Mouse (Mus musculus): ENCODE measurements at regions not wholly inside any gene's neighbourhood (a gene's known extent, or its start where the extent isn't known, plus 50 kb on each side); places are given as distances from the start of the nearest gene placed in this dataset.

GRCm38 (mm10) chr1:194041393-194042352, 576.3 kb upstream of the Plxna2 start:
- Histone ChIP-seq H3K27me3 (ENCODE audit: control insufficient read depth, insufficient read depth, low read length) (no peaks in the 10 kb centered on the region), H3K4me2 (ENCODE audit: low read depth, severe bottlenecking) (no peak overlapping the region), H3K27ac (replicated peaks; ENCODE audit: low read depth, low read length) (no peak overlapping the region), H3K9me3 (ENCODE audit: control insufficient read depth, low read length) (no peaks in the 10 kb centered on the region), H3K36me3 (ENCODE audit: control insufficient read depth, insufficient read depth, low read length) (no peaks in the 10 kb centered on the region), H3K4me1 (ENCODE audit: control insufficient read depth, insufficient read depth, low read length) (no peaks in the 10 kb centered on the region), H3K9ac (ENCODE audit: low read length) (no peak overlapping the region), H3K4me3 (ENCODE audit: low read depth, low read length) (no peak overlapping the region)
- 56% methylated on average over 8 of the region's 8 CpGs for WGBS
- ATAC-seq (ENCODE audit: insufficient number of reproducible peaks, low FRiP score, low TSS enrichment, low read depth) (no peak), DNase-seq (ENCODE audit: low spot score) (no peak)

GRCm38 (mm10) chr1:194038711-194039110, 579.3 kb upstream of the Plxna2 start:
- DNase-seq (ENCODE audit: low spot score) (no peak), ATAC-seq (ENCODE audit: insufficient number of reproducible peaks, low FRiP score, low TSS enrichment, low read depth) (no peak)
- no peak overlapping the region for H3K27ac ChIP-seq (replicated peaks; ENCODE audit: low read depth, low read length)
- no peak overlapping the region for H3K4me2 ChIP-seq (ENCODE audit: low read depth, severe bottlenecking)
- no peaks in the 10 kb centered on the region for H3K9me3 ChIP-seq (ENCODE audit: control insufficient read depth, low read length)
- H3K4me3 ChIP-seq (ENCODE audit: low read depth, low read length) = no peak overlapping the region
- H3K4me1 ChIP-seq (ENCODE audit: control insufficient read depth, insufficient read depth, low read length) = no peaks in the 10 kb centered on the region
- no peak overlapping the region for H3K9ac ChIP-seq (ENCODE audit: low read length)
- no peaks in the 10 kb centered on the region for H3K27me3 ChIP-seq (ENCODE audit: control insufficient read depth, insufficient read depth, low read length)
- no peaks in the 10 kb centered on the region for H3K36me3 ChIP-seq (ENCODE audit: control insufficient read depth, insufficient read depth, low read length)

DNA sequence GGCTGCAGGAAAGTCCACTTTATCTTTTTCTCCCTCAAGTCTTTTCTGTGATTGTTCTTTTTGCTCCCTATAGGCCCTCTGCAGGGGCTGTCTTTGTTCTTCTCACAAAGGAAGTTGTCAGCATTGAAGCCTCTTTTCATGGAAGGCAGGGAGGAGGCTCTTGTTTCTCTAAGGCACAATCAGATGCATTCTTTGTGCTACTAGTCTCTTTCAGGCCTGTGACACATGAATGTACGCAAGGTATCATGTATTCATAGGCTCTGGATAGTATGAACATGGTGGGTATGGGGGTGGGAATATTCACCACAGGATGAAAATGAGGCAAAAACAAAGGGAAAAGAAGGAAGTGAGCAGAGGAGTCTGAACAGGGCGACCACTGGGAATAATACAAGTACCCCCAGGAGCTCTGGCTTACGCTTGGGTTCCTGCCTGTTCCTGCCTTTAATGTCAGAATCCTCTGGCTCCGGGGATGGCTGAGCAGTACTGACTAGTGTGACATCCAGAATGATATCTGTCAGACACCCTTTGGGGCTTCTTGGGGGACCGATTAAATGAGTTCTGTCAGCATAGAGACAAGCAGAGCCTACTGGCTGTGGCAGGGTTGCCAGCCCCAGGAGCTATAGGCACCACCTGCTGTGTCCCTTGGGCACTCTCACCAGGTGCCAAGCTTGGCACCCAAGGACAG, 583.7 kb upstream of the Plxna2 start:
- H3K4me2 ChIP-seq (ENCODE audit: low read depth, severe bottlenecking) = no peak overlapping the region
- ATAC-seq (ENCODE audit: insufficient number of reproducible peaks, low FRiP score, low TSS enrichment, low read depth) = no peak
- H3K27me3 ChIP-seq (ENCODE audit: control insufficient read depth, insufficient read depth, low read length) = no peaks in the 10 kb centered on the region
- no peak overlapping the region for H3K9ac ChIP-seq (ENCODE audit: low read length)
- no peak overlapping the region for H3K4me3 ChIP-seq (ENCODE audit: low read depth, low read length)
- 82% methylated on average over 5 of the region's 5 CpGs for WGBS
- H3K4me1 ChIP-seq (ENCODE audit: control insufficient read depth, insufficient read depth, low read length) = no peaks in the 10 kb centered on the region
- H3K36me3 ChIP-seq (ENCODE audit: control insufficient read depth, insufficient read depth, low read length) = no peaks in the 10 kb centered on the region
- H3K9me3 ChIP-seq (ENCODE audit: control insufficient read depth, low read length) = no peaks in the 10 kb centered on the region
- no peak overlapping the region for H3K27ac ChIP-seq (replicated peaks; ENCODE audit: low read depth, low read length)
- no peak for DNase-seq (ENCODE audit: low spot score)

DNA sequence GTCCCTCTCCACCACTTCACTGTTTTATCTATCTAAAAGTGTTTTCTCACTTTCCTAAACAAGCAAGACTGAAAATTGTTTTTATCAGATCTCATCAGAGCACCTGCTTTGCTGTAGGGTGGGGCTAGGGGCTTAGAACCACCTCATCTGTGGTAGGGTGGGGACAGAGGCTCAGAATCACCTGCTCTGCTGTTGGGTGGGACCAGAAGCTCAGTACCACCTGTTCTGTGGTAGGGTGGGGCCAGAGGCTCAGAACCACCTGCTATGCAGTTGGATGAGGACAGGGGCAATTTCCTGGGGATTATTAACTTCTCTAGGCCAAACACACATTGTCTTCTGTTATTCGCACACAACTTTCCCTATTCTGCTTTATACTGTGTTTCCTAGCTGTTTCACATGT, 585.4 kb upstream of the Plxna2 start:
- WGBS = 89% methylated on average over 1 of the region's 1 CpGs
- H3K4me2 ChIP-seq (ENCODE audit: low read depth, severe bottlenecking) = no peak overlapping the region
- no peak overlapping the region for H3K9ac ChIP-seq (ENCODE audit: low read length)
- H3K4me3 ChIP-seq (ENCODE audit: low read depth, low read length) = no peak overlapping the region
- H3K9me3 ChIP-seq (ENCODE audit: control insufficient read depth, low read length) = no peaks in the 10 kb centered on the region
- no peak overlapping the region for H3K27ac ChIP-seq (replicated peaks; ENCODE audit: low read depth, low read length)
- H3K4me1 ChIP-seq (ENCODE audit: control insufficient read depth, insufficient read depth, low read length) = no peaks in the 10 kb centered on the region
- H3K36me3 ChIP-seq (ENCODE audit: control insufficient read depth, insufficient read depth, low read length) = no peaks in the 10 kb centered on the region
- DNase-seq (ENCODE audit: low spot score) = no peak
- no peaks in the 10 kb centered on the region for H3K27me3 ChIP-seq (ENCODE audit: control insufficient read depth, insufficient read depth, low read length)
- no peak for ATAC-seq (ENCODE audit: insufficient number of reproducible peaks, low FRiP score, low TSS enrichment, low read depth)

GRCm38 (mm10) chr1:194030651-194031228, 587.3 kb upstream of the Plxna2 start:
- Histone ChIP-seq H3K4me2 (ENCODE audit: low read depth, severe bottlenecking) (no peak overlapping the region), H3K9ac (ENCODE audit: low read length) (no peak overlapping the region), H3K27me3 (ENCODE audit: control insufficient read depth, insufficient read depth, low read length) (no peaks in the 10 kb centered on the region), H3K4me1 (ENCODE audit: control insufficient read depth, insufficient read depth, low read length) (no peaks in the 10 kb centered on the region), H3K4me3 (ENCODE audit: low read depth, low read length) (no peak overlapping the region), H3K36me3 (ENCODE audit: control insufficient read depth, insufficient read depth, low read length) (no peaks in the 10 kb centered on the region), H3K9me3 (ENCODE audit: control insufficient read depth, low read length) (no peaks in the 10 kb centered on the region), H3K27ac (replicated peaks; ENCODE audit: low read depth, low read length) (no peak overlapping the region)
- ATAC-seq (ENCODE audit: insufficient number of reproducible peaks, low FRiP score, low TSS enrichment, low read depth) (no peak), DNase-seq (ENCODE audit: low spot score) (no peak)
- WGBS = 70% methylated on average over 3 of the region's 3 CpGs

GRCm38 (mm10) chr1:194026958-194027692, 590.9 kb upstream of the Plxna2 start:
- Histone ChIP-seq H3K27me3 (ENCODE audit: control insufficient read depth, insufficient read depth, low read length) (no peaks in the 10 kb centered on the region), H3K4me3 (ENCODE audit: low read depth, low read length) (no peak overlapping the region), H3K4me1 (ENCODE audit: control insufficient read depth, insufficient read depth, low read length) (no peaks in the 10 kb centered on the region), H3K4me2 (ENCODE audit: low read depth, severe bottlenecking) (no peak overlapping the region), H3K27ac (replicated peaks; ENCODE audit: low read depth, low read length) (no peak overlapping the region), H3K9ac (ENCODE audit: low read length) (no peak overlapping the region), H3K9me3 (ENCODE audit: control insufficient read depth, low read length) (no peaks in the 10 kb centered on the region), H3K36me3 (ENCODE audit: control insufficient read depth, insufficient read depth, low read length) (no peaks in the 10 kb centered on the region)
- ATAC-seq (ENCODE audit: insufficient number of reproducible peaks, low FRiP score, low TSS enrichment, low read depth) (no peak), DNase-seq (ENCODE audit: low spot score) (no peak)
- WGBS = 76% methylated on average over 7 of the region's 7 CpGs

- H3K4me2 ChIP-seq (ENCODE audit: low read depth, severe bottlenecking) = no peak overlapping the region
- DNase-seq (ENCODE audit: low spot score) = no peak
- H3K4me3 ChIP-seq (ENCODE audit: low read depth, low read length) = no peak overlapping the region
- WGBS = 33% methylated on average over 2 of the region's 2 CpGs
- no peak overlapping the region for H3K27ac ChIP-seq (replicated peaks; ENCODE audit: low read depth, low read length)
- H3K27me3 ChIP-seq (ENCODE audit: control insufficient read depth, insufficient read depth, low read length) = no peaks in the 10 kb centered on the region
- H3K4me1 ChIP-seq (ENCODE audit: control insufficient read depth, insufficient read depth, low read length) = no peaks in the 10 kb centered on the region
- no peak for ATAC-seq (ENCODE audit: insufficient number of reproducible peaks, low FRiP score, low TSS enrichment, low read depth)
- no peaks in the 10 kb centered on the region for H3K9me3 ChIP-seq (ENCODE audit: control insufficient read depth, low read length)
- no peaks in the 10 kb centered on the region for H3K36me3 ChIP-seq (ENCODE audit: control insufficient read depth, insufficient read depth, low read length)
- H3K9ac ChIP-seq (ENCODE audit: low read length) = no peak overlapping the region
Observed at GRCm38 (mm10) chr1:194026213-194026612, 591.8 kb upstream of the Plxna2 start.

DNA sequence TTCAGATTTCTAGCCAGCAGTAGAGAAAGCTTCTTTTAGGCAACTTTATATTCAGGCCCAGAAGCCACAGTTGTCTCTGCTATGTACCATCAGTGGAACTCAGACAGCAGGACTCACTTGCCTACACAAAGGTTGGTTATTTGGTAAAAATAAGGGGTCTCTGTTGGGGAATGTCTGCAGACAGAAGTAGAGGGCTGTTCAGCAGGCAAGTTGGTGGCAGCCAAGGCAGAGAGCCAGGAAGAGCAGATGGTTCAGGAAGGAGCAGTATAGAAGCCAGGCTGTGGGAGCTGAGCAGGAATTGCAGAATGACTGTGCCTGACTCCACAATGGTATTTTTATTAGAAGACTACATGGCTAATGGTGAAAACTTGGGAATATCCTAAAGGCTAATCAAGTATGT, 598.7 kb upstream of the Plxna2 start:
- Histone ChIP-seq H3K9ac (ENCODE audit: low read length) (no peak overlapping the region), H3K27ac (replicated peaks; ENCODE audit: low read depth, low read length) (no peak overlapping the region), H3K4me1 (ENCODE audit: control insufficient read depth, insufficient read depth, low read length) (no peaks in the 10 kb centered on the region), H3K27me3 (ENCODE audit: control insufficient read depth, insufficient read depth, low read length) (no peaks in the 10 kb centered on the region), H3K9me3 (ENCODE audit: control insufficient read depth, low read length) (no peaks in the 10 kb centered on the region), H3K36me3 (ENCODE audit: control insufficient read depth, insufficient read depth, low read length) (no peaks in the 10 kb centered on the region), H3K4me3 (ENCODE audit: low read depth, low read length) (no peak overlapping the region), H3K4me2 (ENCODE audit: low read depth, severe bottlenecking) (no peak overlapping the region)
- no peak for DNase-seq (ENCODE audit: low spot score)
- no peak for ATAC-seq (ENCODE audit: insufficient number of reproducible peaks, low FRiP score, low TSS enrichment, low read depth)
